Mouse (Mus musculus): ENCODE measurements around the gene Gm21992.

DNA sequence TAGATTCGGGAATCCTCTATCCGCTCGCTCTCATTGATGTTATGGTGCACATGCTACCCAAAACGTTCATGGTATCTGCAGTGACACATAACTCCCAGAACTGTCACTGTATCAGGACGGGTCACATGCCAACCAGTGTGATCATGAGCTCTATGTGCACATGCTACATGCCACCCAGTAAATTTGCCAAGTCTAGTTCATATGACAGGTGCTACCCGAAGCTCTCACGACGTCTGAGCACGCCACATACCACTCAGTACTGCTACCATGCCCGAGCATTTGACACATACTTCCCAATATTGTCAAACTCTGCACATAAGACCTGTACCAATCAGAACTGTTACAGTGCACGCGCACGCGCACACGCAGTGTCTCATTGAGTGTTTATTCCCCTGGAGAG is 91.3 kb downstream of the Gm21992 start:
- TF ChIP-seq POLR2A (IDR thresholded peaks at IDR 0.05; ENCODE audit: insufficient read depth, low read depth, low read length) (no peak), CTCF (IDR thresholded peaks at IDR 0.05; ENCODE audit: insufficient read depth, low read depth, low read length) (no peak)

All from olfactory bulb, adult 2 months (tissue).